Mouse (Mus musculus) left cerebral cortex, adult 8-10 months (tissue): Measurements from ENCODE around the gene Kctd19. TPM values are rescaled to one million over a fixed set of nuclear protein-coding genes. Genes with fewer than 3 reads are reported as not detected.

ENCODE experiments used
- DNase-seq, 2 experiments: peaks; one replicate each; pipeline ENCODE4 v3.0.0; 2022; ENCODE audit warnings: low spot score in 2 of 2
- total RNA-seq, 4 experiments: library from RNA; stranded (reverse); gene quantifications; 2 replicates each; pipeline ENCODE4 v1.2.4; 2022

Kctd19 gene
- total RNA-seq, 4 experiments from 2014 or later = not detected

DNA sequence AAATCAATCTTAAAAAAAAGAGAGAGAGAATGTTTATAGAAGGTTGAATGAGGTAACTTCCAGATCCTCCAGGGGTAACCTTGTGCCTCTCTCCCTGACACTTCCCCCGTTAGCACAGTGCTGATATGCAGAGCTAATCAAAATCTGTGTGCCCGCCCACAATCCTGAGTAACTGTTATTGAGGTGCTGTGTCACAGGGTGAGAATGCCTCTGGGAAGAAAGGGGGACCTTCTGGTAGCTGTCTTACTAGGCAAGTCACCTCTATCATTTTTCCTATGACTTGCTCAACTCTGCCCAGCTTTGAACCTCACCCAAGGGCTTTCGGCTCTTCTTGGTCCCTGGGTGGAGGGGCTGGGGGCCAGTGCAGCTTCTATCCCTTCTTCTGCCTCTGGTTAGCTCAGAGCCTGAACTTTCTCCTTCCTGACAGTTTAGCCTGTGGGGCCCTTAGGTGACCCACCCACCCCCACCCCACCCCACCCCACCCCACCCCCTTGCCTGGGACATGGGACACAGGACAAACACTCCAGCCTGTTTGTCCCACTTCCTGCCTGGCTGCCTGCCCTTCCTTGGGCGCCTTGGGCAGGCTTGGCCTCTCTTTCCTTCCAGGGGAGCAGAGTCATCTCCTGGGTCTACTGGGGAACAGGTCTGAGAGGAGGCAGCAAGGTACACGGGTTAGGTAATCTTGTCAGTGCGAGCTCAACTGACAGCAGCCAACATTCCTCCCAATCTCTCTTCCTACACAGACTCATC is 73.2 kb downstream of the Kctd19 start:
- no peak for DNase-seq

GRCm38 (mm10) chr8:105338992-105339391 is 74.3 kb downstream of the Kctd19 start:
- DNase-seq = no peak

GRCm38 (mm10) chr8:105336373-105337130 is 76.8 kb downstream of the Kctd19 start:
- no peak for DNase-seq

Other genes with a start within 250 kb of the Kctd19 start
- gene Cbfb, start 242.8 kb downstream of the Kctd19 start, total RNA-seq = 10 to 100 TPM; 17.4 to 21.8 (median 18.4) TPM
- 10 to 100 TPM; 34.1 to 41.5 (median 38.7) TPM for gene D230025D16Rik, start 188.4 kb downstream of the Kctd19 start, total RNA-seq
- 1 to 10 TPM; 4.2 to 5.4 (median 4.8) TPM for gene B3gnt9, start 158.3 kb downstream of the Kctd19 start, total RNA-seq
- gene Tradd, start 148.9 kb downstream of the Kctd19 start, total RNA-seq = 10 to 100 TPM in 2 of 4 experiments, 1 to 10 TPM in 2; 7.9 to 10.9 (median 9.6) TPM
- 1 to 10 TPM in 2 of 4 experiments, under 1 TPM in 2; 0.50 to 1.6 (median 1.1) TPM for gene Fbxl8, start 148.9 kb downstream of the Kctd19 start, total RNA-seq
- gene Hsf4, start 143.7 kb downstream of the Kctd19 start, total RNA-seq = 10 to 100 TPM; 21.3 to 25.7 (median 22.9) TPM
- 10 to 100 TPM; 10.6 to 13.8 (median 13.1) TPM for gene Nol3, start 137.4 kb downstream of the Kctd19 start, total RNA-seq
- gene 4931428F04Rik, start 123.6 kb downstream of the Kctd19 start, total RNA-seq = 10 to 100 TPM; 22.0 to 26.7 (median 24.2) TPM
- gene Exoc3l, start 117.4 kb downstream of the Kctd19 start, total RNA-seq = 1 to 10 TPM; 1.4 to 2.2 (median 1.8) TPM
- gene E2f4, start 115.8 kb downstream of the Kctd19 start, total RNA-seq = 10 to 100 TPM; 31.2 to 39.0 (median 34.8) TPM
- 1 to 10 TPM; 1.5 to 3.0 (median 2.3) TPM for gene Elmo3, start 107.9 kb downstream of the Kctd19 start, total RNA-seq
- gene Lrrc29, start 87.2 kb downstream of the Kctd19 start, total RNA-seq = 1 to 10 TPM; 5.8 to 8.7 (median 7.1) TPM
- 10 to 100 TPM; 33.7 to 46.5 (median 40.0) TPM for gene Tmem208, start 87.1 kb downstream of the Kctd19 start, total RNA-seq
- 1 to 10 TPM; 2.5 to 5.2 (median 4.0) TPM for gene Fhod1, start 65.5 kb downstream of the Kctd19 start, total RNA-seq
- gene Slc9a5, start 64.7 kb downstream of the Kctd19 start, total RNA-seq = 10 to 100 TPM; 28.9 to 30.7 (median 29.7) TPM
- 1 to 10 TPM; 1.3 to 2.5 (median 1.6) TPM for gene Plekhg4, start 40.2 kb downstream of the Kctd19 start, total RNA-seq
- under 1 TPM; 0.40 to 0.82 (median 0.62) TPM for gene Lrrc36, start 69 bp upstream of the Kctd19 start, total RNA-seq
- gene Tppp3, start 58.0 kb upstream of the Kctd19 start, total RNA-seq = 10 to 100 TPM; 59.3 to 66.5 (median 60.9) TPM
- 10 to 100 TPM; 38.3 to 45.8 (median 42.9) TPM for gene Zdhhc1, start 83.4 kb upstream of the Kctd19 start, total RNA-seq
- not detected for gene Hsd11b2, start 105.3 kb upstream of the Kctd19 start, total RNA-seq
- 100 to 1,000 TPM; 297 to 314 (median 303) TPM for gene Atp6v0d1, start 152.5 kb upstream of the Kctd19 start, total RNA-seq
- gene Ripor1, start 191.8 kb upstream of the Kctd19 start, total RNA-seq = 10 to 100 TPM; 65.5 to 70.5 (median 67.3) TPM
- gene Ctcf, start 223.1 kb upstream of the Kctd19 start, total RNA-seq = 10 to 100 TPM; 65.3 to 80.8 (median 68.8) TPM
- not detected for gene Agrp, start 223.9 kb upstream of the Kctd19 start, total RNA-seq